Mouse (Mus musculus) hindbrain, postnatal 0 days (tissue): Measurements from ENCODE around the gene Trnp1. TPM values are rescaled to one million over a fixed set of nuclear protein-coding genes. Genes with fewer than 3 reads are reported as not detected.

Experiments
- ATAC-seq: fragments of 200-750 bp; cut with Nextera tagmentation; 2 replicates; pipeline ENCODE4 v1.8.0; 2017; ENCODE audit warnings: mild to moderate bottlenecking, moderate TSS enrichment, moderate library complexity
- DNase-seq: peaks from one replicate; pipeline ENCODE4 v3.0.0-alpha.2; 2015; ENCODE audit warnings: low spot score
- H3K27ac ChIP-seq: fragments of 300-500 bp; sonication (generic); 2 replicates; pipeline ENCODE4 v1.5.1; 2014; ENCODE audit warnings: mild to moderate bottlenecking
- H3K27me3 ChIP-seq: fragments of 300-500 bp; sonication (generic); 2 replicates; pipeline ENCODE4 v1.6.1; 2014; ENCODE audit warnings: low read length, mixed read lengths; ENCODE audit not compliant: insufficient read depth
- H3K36me3 ChIP-seq: fragments of 300-500 bp; sonication (generic); 2 replicates; pipeline ENCODE4 v1.6.1; 2014; ENCODE audit warnings: low read length, mixed read lengths; ENCODE audit not compliant: insufficient read depth
- H3K4me1 ChIP-seq: fragments of 300-500 bp; sonication (generic); 2 replicates; pipeline ENCODE4 v1.6.1; 2014; ENCODE audit warnings: antibody characterized with exemption, low read length, mixed read lengths; ENCODE audit not compliant: insufficient read depth
- H3K4me2 ChIP-seq: fragments of 300-500 bp; sonication (generic); 2 replicates; pipeline ENCODE4 v1.6.1; 2014; ENCODE audit warnings: low read depth, mild to moderate bottlenecking, low read length, moderate library complexity, mixed read lengths
- H3K4me3 ChIP-seq: fragments of 300-500 bp; sonication (generic); 2 replicates; pipeline ENCODE4 v1.5.1; 2014; ENCODE audit warnings: low read length
- H3K9ac ChIP-seq: fragments of 300-500 bp; sonication (generic); replicated peaks from 2 replicates; pipeline ENCODE4 v1.6.1; 2014; ENCODE audit warnings: mild to moderate bottlenecking, low read length, moderate library complexity, mixed read lengths
- H3K9me3 ChIP-seq: fragments of 300-500 bp; sonication (generic); 2 replicates; pipeline ENCODE4 v1.6.1; 2016; ENCODE audit warnings: low read length, mixed read lengths
- CTCF ChIP-seq: IDR thresholded peaks from 2 replicates; pipeline ENCODE4 v1.5.1; 2016; ENCODE audit warnings: antibody characterized with exemption, control low read depth, low read depth
- WGBS: fragments of 180-500 bp; shearing (Covaris S2); extraction: QIAGEN DNeasy Blood & Tissue Kit; methylation state at CpG from one replicate; pipeline ENCODE4 v1.1.7; 2014; 5-methylcytosine and 5-hydroxymethylcytosine counted together
- polyA plus RNA-seq: library from polyadenylated mRNA; unstranded; fragments of >200 nt; fragmentation: Nextera tagmentation; extraction: Ambion mirVana; gene quantifications from 2 replicates; pipeline ENCODE4 v1.2.1, GENCODE M21; 2015
- total RNA-seq: library from RNA; depleted of rRNA; stranded (reverse); fragments of >200 nt; gene quantifications from 2 replicates; pipeline ENCODE4 v1.2.3, GENCODE M21; 2014

Trnp1 gene
- total and polyA plus RNA-seq, 2 experiments from 2014 or later: 22.0 to 54.5 TPM

DNA sequence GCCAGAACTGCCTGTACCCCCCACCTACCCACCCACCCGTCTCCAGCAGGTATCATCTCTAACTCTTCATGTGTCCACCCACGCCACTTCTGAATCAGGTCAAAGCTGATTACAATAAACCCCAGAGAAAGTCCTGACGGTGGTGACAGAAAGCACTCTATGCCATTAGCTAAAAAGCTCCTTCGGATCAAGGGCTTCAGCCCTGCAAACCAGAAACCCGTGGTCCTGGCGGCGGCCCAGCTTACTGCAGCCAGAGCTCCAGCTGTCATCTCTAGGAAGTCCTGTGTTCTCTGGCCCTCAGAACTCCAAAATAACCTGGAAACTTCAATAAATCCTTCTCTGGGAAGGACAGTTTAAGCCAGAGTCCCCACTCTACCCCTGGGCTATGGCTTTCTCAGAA, 2.6 kb downstream of the Trnp1 start:
- H3K9me3 ChIP-seq: no peaks in the 10 kb centered on the region
- ATAC-seq: no peak
- TF ChIP-seq CTCF: peak; percentile 43
- WGBS: 20% methylated on average over 7 of the region's 7 CpGs
- H3K27ac ChIP-seq: no peak overlapping the region
- peak; percentile 51 for DNase-seq
- no peak overlapping the region for H3K4me3 ChIP-seq
- H3K4me2 ChIP-seq: peak overlapping the region; percentile 89
- H3K36me3 ChIP-seq: no peaks in the 10 kb centered on the region
- H3K27me3 ChIP-seq: peaks cover 19% of the 10 kb centered on the region; the same call in 1 of the 2 replicates
- no peaks in the 10 kb centered on the region for H3K4me1 ChIP-seq
- no peak overlapping the region for H3K9ac ChIP-seq

DNA sequence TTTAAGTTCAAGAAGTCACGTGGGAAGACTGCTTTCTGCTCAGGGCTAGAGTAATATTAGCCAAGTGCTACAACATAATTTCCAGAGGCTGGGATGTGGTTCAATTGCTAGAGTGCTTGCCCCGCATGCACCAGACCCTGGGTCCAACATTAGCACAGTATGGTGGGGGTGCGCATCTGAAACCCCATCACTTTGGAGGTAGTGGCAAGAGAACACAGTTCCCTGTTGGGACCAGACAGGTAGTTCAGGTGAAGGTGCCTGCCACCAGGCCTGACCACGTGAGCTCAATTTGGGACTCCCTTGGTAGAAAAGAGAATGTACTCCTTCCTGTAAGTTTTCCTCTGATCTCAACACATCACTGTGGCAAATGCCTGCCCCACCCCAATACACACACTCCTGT, 3.5 kb downstream of the Trnp1 start:
- no peaks in the 10 kb centered on the region for H3K9me3 ChIP-seq
- H3K4me3 ChIP-seq: no peak overlapping the region
- no peaks in the 10 kb centered on the region for H3K4me1 ChIP-seq
- no peak overlapping the region for H3K9ac ChIP-seq
- no peak overlapping the region for H3K27ac ChIP-seq
- H3K4me2 ChIP-seq: no peak overlapping the region
- TF ChIP-seq CTCF: no peak
- ATAC-seq (no peak), DNase-seq (no peak)
- WGBS: 65% methylated on average over 4 of the region's 4 CpGs
- no peaks in the 10 kb centered on the region for H3K36me3 ChIP-seq
- peaks cover 12% of the 10 kb centered on the region; the same call in 1 of the 2 replicates for H3K27me3 ChIP-seq

DNA sequence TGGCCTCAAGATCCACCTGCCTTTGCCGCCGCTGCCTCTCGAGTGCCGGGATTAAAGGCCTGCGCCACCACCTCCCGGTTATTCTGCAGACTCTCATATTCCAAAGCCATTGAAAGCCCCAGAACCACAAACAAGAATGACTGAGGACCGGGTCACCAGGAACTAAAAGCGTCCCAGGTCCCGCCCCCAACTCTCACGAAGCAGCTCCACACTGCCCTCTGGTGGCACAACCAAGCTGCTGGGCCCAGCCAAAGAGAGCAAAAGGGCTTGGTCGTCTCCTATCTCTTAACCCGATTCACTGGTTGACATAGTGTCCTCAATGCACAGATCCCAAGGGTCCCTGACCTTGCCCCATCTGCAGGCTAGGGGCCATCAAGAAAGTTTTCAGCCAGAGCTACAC, 3.9 kb downstream of the Trnp1 start:
- H3K27me3 ChIP-seq: peaks cover 9% of the 10 kb centered on the region; the same call in 1 of the 2 replicates

GRCm38 (mm10) chr4:133493895-133494294, 4.5 kb downstream of the Trnp1 start:
- 21% methylated on average over 10 of the region's 12 CpGs for WGBS
- Histone ChIP-seq H3K36me3 (no peaks in the 10 kb centered on the region), H3K4me1 (0 out of 2 replicates have a peak, but pooled peaks cover 3% of the 10 kb centered on the region), H3K9me3 (no peaks in the 10 kb centered on the region), H3K27ac (no peak overlapping the region), H3K4me3 (peak overlapping the region; percentile 19; the same call in 1 of the 2 replicates), H3K27me3 (peaks cover 3% of the 10 kb centered on the region; the same call in 1 of the 2 replicates), H3K9ac (no peak overlapping the region), H3K4me2 (peak overlapping the region; percentile 57)
- DNase-seq (no peak), ATAC-seq (no peak)
- TF ChIP-seq CTCF: no peak

More for the DNA sequence above, 3.9 kb downstream of the Trnp1 start:
- peak; percentile 88 for TF ChIP-seq CTCF
- H3K36me3 ChIP-seq: no peaks in the 10 kb centered on the region
- no peak overlapping the region for H3K9ac ChIP-seq
- H3K4me3 ChIP-seq: peak overlapping the region; percentile 19; the same call in 1 of the 2 replicates
- WGBS: 2% methylated on average over 12 of the region's 12 CpGs
- H3K4me1 ChIP-seq: 0 out of 2 replicates have a peak, but pooled peaks cover 3% of the 10 kb centered on the region
- no peak overlapping the region for H3K27ac ChIP-seq
- ATAC-seq: no peak
- DNase-seq: peak; percentile 89
- H3K4me2 ChIP-seq: peak overlapping the region; percentile 57
- no peaks in the 10 kb centered on the region for H3K9me3 ChIP-seq

- TF ChIP-seq CTCF: no peak
- H3K4me1 ChIP-seq: 0 out of 2 replicates have a peak, but pooled peaks cover 3% of the 10 kb centered on the region
Measured at GRCm38 (mm10) chr4:133491800-133492199, 6.5 kb downstream of the Trnp1 start.

DNA sequence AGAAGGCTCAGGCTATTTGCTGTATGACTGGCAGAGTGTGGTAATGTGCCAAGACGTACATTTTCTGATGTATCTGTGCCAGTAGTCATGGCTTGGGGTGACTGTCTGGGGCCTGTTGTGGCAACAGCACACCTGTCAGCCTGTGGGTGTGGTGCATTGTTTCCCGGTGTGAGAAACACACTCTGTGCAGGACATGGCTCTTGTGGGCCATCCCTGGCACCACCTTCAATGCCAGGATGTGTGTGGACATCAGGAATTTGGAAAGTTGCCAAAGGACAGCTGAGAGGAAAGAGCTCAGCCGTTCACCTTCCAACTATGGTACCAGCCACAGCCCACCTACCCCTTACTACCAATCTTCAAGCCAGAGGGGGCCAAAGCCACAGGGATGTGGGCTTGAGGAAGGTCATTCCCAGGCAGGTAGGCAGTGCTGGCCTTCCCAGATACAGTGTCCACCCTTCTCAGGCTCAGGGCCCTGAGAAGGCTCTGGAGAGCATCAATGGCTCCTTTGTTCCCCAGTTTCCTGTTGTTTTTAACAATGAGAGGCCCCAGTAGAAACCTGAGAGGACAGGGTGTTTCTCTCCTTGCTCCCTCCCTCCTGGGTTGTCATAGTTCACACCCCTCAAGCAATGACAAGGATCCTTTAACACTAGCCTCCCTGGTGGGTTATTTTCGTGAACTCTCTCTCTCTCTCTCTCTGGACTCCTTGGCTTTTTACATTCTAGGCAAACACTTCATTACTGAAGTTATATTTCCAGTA, 8.7 kb downstream of the Trnp1 start:
- Histone ChIP-seq H3K27me3 (no peaks in the 10 kb centered on the region), H3K4me1 (0 out of 2 replicates have a peak, but pooled peaks cover 3% of the 10 kb centered on the region), H3K27ac (no peak overlapping the region), H3K36me3 (no peaks in the 10 kb centered on the region), H3K9me3 (no peaks in the 10 kb centered on the region), H3K4me3 (no peak overlapping the region), H3K4me2 (no peak overlapping the region), H3K9ac (no peak overlapping the region)
- TF ChIP-seq CTCF: no peak
- ATAC-seq (no peak), DNase-seq (no peak)
- WGBS: 54% methylated on average over 4 of the region's 4 CpGs

More at GRCm38 (mm10) chr4:133491800-133492199, 6.5 kb downstream of the Trnp1 start:
- ATAC-seq (no peak), DNase-seq (no peak)
- Histone ChIP-seq H3K9ac (no peak overlapping the region), H3K27me3 (no peaks in the 10 kb centered on the region), H3K36me3 (no peaks in the 10 kb centered on the region), H3K9me3 (no peaks in the 10 kb centered on the region), H3K27ac (no peak overlapping the region), H3K4me3 (no peak overlapping the region), H3K4me2 (no peak overlapping the region)
- 38% methylated on average over 10 of the region's 10 CpGs for WGBS
